Mouse (Mus musculus): ENCODE results near the gene Ttc38.
"Not testable (repeated sequence)": the region's sequence is repeated elsewhere in the genome, so short reads cannot be mapped to it uniquely, and the experiment has no call there.

Ttc38 gene

DNA sequence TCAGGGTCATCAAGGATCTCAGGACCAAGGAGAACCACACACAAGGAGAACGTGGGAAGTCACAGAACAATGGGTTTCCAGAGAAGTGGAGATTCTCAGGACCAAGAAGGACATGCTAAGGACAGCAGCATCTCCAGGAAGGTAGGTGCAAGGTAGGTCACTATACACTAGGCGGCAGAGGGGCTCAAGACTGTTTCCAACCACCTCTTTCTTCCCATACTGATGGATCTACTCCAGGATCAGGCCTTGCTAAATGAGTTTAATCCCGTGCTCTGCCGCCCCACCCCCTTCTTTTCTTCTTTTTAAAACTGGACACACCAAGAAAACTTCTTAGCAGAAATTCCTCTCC, 10.1 kb upstream of the Ttc38 start:
- no peak for DNase-seq (ENCODE audit: low spot score in 2 of 2)

DNA sequence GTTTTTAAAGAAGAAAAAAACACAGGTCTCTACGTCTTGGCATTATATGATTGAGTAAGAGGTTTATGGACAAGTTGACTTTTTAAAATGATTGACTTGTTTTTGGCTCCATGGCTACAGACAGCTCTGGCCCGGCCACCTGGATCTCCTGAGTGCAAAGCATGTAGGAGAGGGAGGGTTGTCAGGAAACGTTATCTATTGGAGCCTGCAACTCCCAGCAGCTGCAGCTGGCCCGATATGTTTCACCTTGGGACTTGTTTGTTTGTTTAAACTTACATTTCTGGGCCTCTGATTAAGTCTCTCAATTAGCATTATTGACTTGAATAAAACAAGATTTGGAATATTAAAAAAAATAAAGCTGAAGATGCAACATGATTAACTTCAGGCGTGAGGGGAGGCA, 5.4 kb upstream of the Ttc38 start:
- DNase-seq (ENCODE audit: low spot score in 2 of 2): no peak

DNA sequence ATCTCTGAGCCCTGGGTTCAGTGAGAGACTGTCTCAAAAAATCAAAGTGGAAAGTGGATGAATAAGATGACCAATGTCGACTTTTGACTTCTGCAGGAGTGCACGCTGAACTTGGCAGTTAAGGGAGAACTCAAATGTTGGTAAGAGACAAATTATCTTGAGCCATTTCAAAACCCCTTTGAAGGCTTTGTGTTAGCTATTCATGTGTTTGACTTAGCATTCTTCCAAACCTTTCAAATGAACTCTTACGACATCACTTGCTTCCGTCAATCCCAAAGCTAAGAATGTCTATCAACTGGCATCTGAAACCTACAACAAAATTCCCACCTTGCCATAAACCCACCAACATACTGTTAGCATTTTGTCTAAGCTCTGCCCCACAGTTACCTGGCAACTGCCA, 4.0 kb upstream of the Ttc38 start:
- DNase-seq (ENCODE audit: low spot score in 2 of 2): no peak

- no peak for DNase-seq (ENCODE audit: low spot score in 2 of 2)
Observed at GRCm38 (mm10) chr15:85829470-85829869, 2.6 kb upstream of the Ttc38 start.

DNA sequence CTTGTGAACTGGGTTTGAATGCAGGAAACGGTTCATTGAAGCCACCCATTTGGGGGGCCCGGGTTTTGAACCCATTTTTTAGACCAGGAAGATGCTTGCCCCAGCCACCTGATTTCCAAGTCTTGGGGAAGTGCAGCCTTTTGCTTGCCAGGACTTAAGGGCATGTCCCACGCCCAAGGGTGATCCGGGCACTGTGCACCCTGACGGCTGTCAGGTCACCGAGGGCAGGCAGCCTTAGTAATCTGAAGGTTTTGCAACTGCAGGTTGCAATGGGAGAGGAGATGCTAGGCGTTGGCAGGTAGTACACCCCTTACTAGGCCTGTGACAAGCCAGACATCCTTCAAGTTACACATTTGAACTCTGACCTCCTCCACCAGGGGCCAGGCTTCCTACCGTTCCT, 493 bp downstream of the Ttc38 start:
- DNase-seq (ENCODE audit: low spot score in 2 of 2): no peak

- no peak for DNase-seq (ENCODE audit: low spot score in 2 of 2)
Observed at GRCm38 (mm10) chr15:85835335-85835734, 3.2 kb downstream of the Ttc38 start.

DNA sequence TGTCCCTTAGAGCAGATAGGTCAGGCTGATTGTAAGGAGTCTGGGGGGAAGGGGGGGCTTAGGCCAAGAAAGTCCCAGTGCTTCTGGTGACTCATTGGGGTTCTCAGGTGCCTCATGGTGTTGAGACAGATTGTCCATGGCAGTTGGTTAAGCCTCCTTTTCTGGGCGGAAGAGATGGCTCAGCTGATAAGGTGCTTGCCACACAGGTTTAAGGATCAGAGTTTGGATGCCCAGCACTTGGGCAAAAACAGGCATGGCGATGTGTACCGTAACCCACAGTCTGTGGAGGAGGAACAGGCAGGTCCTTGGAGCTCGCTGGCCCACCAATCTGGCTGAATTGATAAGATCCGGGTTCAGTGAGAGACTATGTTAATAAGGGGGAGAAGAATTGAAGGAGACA, 4.8 kb downstream of the Ttc38 start:
- DNase-seq (ENCODE audit: low spot score in 2 of 2): no peak

DNA sequence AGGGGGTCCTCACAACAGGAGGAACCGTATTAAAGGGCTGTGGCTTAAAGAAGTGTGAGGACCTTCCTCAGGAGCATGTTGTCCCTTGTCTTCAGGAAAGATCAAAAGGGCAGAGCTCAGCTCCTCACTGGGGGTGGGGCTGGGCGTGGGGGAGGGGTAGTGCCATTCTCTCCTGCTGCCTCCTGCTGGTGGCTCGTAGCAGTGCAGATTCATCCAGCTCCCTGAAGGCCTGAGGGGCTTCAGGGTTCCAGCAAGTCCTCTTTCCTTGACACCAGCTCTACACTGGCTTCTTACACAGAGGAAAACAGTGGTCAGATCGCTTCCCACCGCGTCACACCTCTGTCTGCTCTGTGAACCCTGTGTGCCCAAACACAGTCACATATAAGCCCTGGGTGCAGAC, 8.9 kb downstream of the Ttc38 start:
- DNase-seq (ENCODE audit: low spot score in 2 of 2): no peak

DNA sequence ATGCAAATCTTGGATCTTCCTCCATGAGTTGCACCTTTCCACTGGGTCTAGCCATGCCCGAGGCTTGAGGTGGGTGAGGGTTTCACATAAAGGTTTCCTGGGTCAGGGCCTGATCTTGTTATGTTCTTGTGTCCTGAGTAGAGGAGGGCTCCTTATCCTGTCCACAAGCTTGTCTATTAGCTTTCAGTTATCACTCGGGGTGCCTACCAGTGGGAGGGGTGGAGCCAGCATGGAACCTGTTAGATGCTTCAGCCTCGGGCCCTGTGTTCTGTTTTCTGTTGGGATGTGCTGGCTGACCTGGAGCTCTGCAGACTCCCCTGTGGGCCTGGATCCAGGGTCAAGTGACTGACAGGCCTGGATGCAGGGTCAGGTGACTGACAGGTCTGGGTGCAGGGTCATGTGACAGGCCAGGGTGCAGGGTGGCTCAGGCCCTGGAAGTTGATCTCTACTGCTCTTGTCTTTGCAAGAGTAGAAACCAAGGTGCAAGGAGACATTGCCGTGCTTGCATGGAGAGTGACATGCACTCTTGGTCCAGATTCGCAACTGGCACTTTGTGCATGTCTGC, 9.8 kb downstream of the Ttc38 start:
- DNase-seq (ENCODE audit: low spot score in 2 of 2): no peak

DNA sequence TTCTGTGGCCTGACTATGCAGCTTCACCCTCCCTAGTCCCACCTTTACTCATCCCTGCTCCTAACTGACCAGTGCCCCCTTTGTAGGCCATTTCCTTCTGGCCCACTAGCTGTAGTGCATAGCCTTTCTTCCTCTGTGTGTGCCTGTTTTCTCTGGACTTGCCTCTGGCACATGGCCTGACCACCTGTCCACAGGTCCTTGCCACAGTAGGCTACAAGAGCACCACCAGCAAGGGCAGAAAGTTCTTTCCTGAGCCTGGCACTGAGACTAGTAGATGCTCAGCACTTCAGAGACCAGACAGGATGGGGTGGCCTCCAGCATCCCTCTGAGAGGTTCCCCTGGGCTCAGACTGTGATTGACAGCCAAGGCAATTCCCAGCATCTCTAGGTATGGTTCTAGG, 13.0 kb downstream of the Ttc38 start:
- no peak for DNase-seq (ENCODE audit: low spot score in 2 of 2)

DNA sequence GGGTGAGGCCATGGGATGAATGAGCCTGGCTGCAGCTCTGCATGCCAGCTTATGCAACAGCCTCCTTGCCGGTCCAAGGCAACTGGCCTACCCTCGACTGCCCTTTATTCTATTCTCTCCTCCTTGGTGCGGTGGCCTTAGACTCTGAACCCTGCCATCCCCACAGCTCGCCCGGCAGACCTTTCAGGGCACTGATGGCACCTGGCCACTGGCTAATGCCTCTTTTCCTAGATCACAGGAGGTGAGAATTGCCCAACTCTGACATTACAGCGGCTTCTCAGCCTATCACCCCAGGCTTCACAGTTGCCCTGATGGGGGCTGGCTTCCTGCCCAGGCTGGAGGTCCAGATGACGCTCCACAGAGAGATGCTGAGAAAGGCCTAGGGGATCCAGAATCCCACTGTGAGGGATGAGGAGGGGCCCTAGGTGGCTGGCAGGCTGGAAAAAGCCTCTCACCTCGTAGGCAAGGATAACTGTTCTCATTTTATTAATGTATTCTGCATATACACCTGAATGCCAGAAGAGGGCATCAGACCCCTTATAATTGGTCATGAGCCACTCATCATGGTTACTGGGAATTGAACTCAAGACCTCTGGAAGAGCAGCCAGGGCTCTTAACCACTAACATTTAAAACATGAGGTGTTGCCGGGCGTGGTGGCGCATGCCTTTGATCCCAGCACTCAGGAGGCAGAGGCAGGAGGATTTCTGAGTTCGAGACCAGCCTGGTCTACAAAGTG, 19.7 kb downstream of the Ttc38 start:
- DNase-seq (ENCODE audit: low spot score in 2 of 2): no peak

DNA sequence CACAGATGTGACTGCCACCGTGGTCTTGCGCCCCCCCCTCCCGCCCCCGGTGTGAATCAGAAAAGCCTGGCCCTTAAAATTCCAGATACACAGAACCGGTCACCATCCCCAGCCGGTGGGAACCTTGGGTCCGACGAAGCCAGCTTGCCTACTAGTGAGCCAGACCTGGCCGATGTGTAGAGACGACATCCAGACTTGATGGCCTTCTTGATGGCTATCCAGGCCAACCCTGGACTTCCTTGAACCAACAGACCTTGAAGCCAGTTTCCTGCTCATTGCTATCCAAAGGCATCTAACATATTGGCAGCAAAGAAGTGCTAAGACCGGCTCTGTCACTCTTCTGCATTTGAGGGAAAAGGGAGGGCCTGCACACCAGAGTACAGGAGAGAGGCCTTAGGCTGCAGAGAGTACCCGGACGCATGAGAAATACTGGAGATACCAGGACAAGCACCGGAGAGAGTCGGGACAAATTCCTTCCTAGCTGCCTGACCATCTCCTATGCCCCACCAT, 26.9 kb downstream of the Ttc38 start:
- no peak for DNase-seq (ENCODE audit: low spot score in 2 of 2)

DNA sequence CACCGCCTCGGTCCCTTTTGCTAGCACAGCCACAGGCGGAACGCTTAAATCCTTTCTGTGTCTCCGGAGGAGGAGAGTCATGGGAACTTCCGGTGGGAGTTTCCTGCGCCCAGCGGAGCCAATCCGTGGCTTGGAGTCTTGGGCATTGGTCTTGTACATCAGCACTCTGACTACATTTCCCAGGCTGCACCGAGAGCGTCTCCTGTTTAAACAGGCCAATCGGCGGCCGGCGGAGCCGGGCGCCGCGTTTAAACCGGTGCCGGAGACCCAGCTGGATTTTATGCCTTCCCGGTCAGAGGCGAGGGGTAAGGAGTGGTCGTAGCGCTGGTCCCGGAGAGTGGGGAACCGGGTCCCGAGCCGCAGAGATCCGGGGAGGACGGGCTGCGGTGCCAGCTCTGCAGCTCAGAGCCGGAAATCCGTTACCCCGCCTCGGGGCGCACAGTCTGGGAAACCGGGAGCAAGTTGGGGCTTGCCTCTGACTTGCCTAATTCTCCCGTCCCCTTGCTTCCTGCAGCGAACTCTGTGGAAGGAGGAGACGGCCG, 27.5 kb downstream of the Ttc38 start, which contains the start of gene Gtse1:
Gtse1 (plus strand) TSS at position 256 of the 542 bp plus-strand sequence.
- DNase-seq (ENCODE audit: low spot score in 2 of 2): peak; percentile 94 to 96

DNA sequence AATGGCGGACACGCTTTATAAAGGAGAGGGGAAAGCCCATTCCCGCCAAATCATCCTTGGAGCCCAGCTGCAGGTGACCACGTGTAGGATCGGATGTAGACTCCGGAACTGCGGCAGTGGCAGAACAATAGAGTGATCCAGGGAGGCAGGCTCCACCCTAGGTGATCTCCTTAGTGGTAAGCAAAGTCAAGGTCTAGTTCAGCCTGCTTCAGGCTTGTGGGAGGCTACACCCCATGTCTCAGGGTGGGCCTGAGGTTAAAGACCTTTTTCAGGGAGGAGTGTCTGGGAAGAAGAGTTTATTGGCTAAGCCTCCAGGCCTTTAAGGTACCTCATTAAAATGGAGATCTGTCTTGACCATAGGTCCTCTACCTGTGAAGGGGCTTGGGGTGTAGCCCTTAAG, 33.8 kb downstream of the Ttc38 start:
- not testable (repeated sequence) for DNase-seq (ENCODE audit: low spot score in 2 of 2)

DNA sequence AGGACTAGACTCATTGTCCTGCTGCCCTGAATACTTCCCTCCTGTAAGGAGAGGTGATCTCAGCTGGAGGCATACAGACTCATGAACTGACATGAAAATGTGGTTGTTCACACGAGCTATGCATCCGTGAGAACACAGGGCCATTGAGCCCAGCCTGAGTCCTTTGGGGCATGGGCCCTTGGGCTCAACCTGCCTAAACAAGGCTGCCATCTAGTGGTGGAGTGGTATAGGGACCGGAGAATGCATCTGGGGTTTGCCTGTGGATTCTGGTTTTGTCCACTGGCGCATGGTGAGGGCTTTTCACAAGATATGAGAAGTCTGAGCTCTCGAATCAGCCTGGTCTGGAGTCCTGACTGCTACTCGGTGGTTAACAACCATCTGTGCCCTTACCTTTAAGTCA, 35.6 kb downstream of the Ttc38 start:
- peak; percentile 67 to 82 for DNase-seq (ENCODE audit: low spot score in 2 of 2)

- DNase-seq (ENCODE audit: low spot score in 2 of 2): no peak
Observed at GRCm38 (mm10) chr15:85877336-85877735, 45.2 kb downstream of the Ttc38 start.

GRCm38 (mm10) chr15:85878848-85879497, 46.9 kb downstream of the Ttc38 start, which contains the start of gene Trmu:
Gene Trmu, plus strand, starts transcription at chr15:85879312.
- peak; percentile 87 to 93 for DNase-seq (ENCODE audit: low spot score in 2 of 2)

GRCm38 (mm10) chr15:85879498-85879895, 47.4 kb downstream of the Ttc38 start:
- no peak for DNase-seq (ENCODE audit: low spot score in 2 of 2)

DNA sequence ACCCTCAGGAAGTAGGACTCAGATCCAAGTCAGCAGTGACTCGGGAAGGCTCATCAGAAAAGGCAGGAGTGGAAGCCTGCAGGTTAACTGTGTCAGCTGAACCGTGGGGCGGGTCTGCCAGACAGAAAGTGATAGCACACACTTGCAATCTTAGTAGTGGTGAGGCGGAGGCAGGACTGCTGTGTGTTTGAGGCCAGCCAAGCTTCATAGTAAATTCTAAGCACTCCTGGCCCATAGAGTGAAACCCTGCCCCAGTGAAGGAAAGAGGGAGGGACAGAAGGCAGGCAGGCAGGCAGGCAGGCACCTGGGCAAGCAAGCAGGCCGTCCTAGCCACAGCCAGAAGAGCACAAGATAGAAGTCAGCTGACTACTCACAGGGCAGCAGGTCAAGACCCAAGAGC, 53.5 kb downstream of the Ttc38 start:
- no peak for DNase-seq (ENCODE audit: low spot score in 2 of 2)

DNA sequence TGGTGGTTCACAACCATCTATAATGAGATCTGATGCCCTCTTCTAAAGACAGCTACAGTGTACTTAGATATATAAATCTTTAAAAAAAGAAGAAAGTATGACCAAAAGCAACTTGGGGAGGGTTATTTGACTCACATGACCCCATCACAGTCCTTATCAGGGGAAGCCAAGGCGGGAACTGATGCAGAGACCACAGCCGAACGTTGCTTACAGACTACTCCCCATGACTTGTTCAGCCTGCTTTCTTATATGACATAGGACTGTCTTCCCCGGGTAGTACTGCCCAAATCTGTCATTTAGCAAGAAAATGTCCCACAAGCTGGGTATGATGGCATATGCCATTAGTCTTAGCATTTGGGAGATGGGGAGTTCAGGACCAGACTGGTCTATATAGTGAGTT, 57.1 kb downstream of the Ttc38 start:
- no peak for DNase-seq (ENCODE audit: low spot score in 2 of 2)

DNA sequence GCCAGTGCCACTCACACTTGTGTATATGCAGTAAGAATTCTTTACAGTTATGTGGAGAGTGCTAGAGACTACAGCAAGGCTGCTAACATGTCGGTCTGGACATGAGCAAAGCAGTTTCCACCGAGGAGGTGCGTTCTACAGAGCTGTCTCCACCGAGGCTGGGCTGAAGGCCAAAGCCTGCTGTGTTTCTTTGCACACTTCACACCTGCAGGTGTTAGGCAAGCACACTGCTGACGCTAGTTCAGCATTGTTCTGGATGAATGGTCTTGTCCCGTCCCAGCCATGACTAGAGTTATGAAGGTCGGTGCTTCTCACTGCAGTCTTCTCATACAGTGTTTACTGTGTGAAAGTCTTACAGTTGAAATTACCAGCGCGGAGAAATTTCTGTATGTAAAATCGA, 59.9 kb downstream of the Ttc38 start:
- no peak for DNase-seq (ENCODE audit: low spot score in 2 of 2)

- DNase-seq (ENCODE audit: low spot score in 2 of 2): no peak
Observed at GRCm38 (mm10) chr15:85892498-85893118, 60.5 kb downstream of the Ttc38 start.

All from frontal cortex, postnatal 36 days (tissue).